Mouse (Mus musculus): ENCODE measurements around the gene Gm10337. TPM values are rescaled to one million over a fixed set of nuclear protein-coding genes. Genes with fewer than 3 reads are reported as not detected.

The Gm10337 gene
- total and polyA plus RNA-seq, 3 experiments = not detected

DNA sequence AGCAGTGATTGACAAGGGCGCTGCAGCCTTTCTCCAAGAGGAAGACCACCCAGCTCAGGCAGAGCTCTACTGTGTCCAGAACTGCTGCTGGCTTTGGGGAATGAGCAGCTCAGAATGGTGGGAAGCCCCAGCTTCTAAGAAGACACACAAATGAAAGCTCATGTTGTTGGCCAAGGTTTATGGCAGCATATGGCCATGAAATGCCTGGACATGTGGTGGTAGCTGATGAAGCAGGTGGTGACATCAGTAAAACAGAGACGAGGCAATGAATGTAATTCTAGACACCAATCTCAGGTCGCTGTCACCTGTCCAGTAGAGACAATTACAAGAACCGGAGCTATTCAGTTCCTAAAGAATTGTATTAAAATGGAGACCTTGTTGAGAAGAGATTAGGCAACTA is 41.3 kb downstream of the Gm10337 start:
- Histone ChIP-seq H3K36me3 (ENCODE audit: control insufficient read depth in 1 of 2, insufficient read depth in 2 of 2, low read length in 2 of 2) (peaks cover 0 to 25% of the 10 kb centered on the region in 2 experiments; a peak in 2 of 4 replicates), H3K9me3 (replicated peaks; ENCODE audit: insufficient read depth, low read length) (no peaks in the 10 kb centered on the region), H3K27ac (ENCODE audit: control insufficient read depth, low read depth, low read length) (no peak overlapping the region), H3K4me3 (ENCODE audit: control insufficient read depth in 1 of 2, insufficient read depth in 1 of 2, low read depth in 2 of 2, low read length in 2 of 2) (no peak overlapping the region), H3K27me3 (ENCODE audit: control insufficient read depth in 1 of 2, insufficient read depth in 2 of 2, low read length in 2 of 2) (no peaks in the 10 kb centered on the region), H3K9ac (ENCODE audit: control insufficient read depth, low read depth, low read length, poor library complexity, severe bottlenecking) (no peak overlapping the region), H3K4me1 (ENCODE audit: control insufficient read depth in 1 of 2, insufficient read depth in 2 of 2, low read length in 2 of 2) (no peaks in the 10 kb centered on the region), H3K79me2 (ENCODE audit: control insufficient read depth, insufficient read depth, low read length, poor library complexity) (no peaks in the 10 kb centered on the region)
- TF ChIP-seq POLR2AphosphoS5 (IDR thresholded peaks at IDR 0.05; ENCODE audit: borderline replicate concordance, low read depth, low read length) = no peak
- DNase-seq (ENCODE audit: low read depth, low spot score) = no peak

DNA sequence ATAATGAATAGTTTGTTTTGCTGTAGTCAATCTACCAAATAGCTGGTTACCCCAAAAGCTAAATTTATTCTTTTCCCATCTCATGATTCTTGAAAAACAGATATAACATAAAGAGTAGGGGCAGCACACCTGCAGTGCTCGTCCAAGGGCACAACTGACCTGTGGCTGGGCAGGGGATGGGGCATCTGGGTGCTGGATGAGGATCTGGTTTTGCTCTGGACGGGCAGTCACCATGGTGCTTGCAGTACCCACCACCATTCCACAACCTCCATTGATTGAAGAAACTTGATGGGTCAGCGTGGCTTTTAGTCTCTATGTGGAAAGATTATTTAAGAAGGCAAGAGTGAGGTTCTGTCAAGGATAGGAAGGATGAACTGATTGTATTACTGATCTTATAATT is 42.7 kb downstream of the Gm10337 start:
- Histone ChIP-seq H3K36me3 (ENCODE audit: control insufficient read depth in 1 of 2, insufficient read depth in 2 of 2, low read length in 2 of 2) (peaks cover 0 to 26% of the 10 kb centered on the region in 2 experiments; a peak in 2 of 4 replicates), H3K4me3 (ENCODE audit: control insufficient read depth in 1 of 2, insufficient read depth in 1 of 2, low read depth in 2 of 2, low read length in 2 of 2) (no peak overlapping the region), H3K27me3 (ENCODE audit: control insufficient read depth in 1 of 2, insufficient read depth in 2 of 2, low read length in 2 of 2) (no peaks in the 10 kb centered on the region), H3K9ac (ENCODE audit: control insufficient read depth, low read depth, low read length, poor library complexity, severe bottlenecking) (no peak overlapping the region), H3K4me1 (ENCODE audit: control insufficient read depth in 1 of 2, insufficient read depth in 2 of 2, low read length in 2 of 2) (no peaks in the 10 kb centered on the region), H3K27ac (ENCODE audit: control insufficient read depth, low read depth, low read length) (no peak overlapping the region), H3K9me3 (replicated peaks; ENCODE audit: insufficient read depth, low read length) (no peaks in the 10 kb centered on the region), H3K79me2 (ENCODE audit: control insufficient read depth, insufficient read depth, low read length, poor library complexity) (no peaks in the 10 kb centered on the region)
- DNase-seq (ENCODE audit: low read depth, low spot score) = no peak
- TF ChIP-seq EP300 (IDR thresholded peaks at IDR 0.05; ENCODE audit: low read depth in 1 of 2, low read length in 2 of 2) = no peak

DNA sequence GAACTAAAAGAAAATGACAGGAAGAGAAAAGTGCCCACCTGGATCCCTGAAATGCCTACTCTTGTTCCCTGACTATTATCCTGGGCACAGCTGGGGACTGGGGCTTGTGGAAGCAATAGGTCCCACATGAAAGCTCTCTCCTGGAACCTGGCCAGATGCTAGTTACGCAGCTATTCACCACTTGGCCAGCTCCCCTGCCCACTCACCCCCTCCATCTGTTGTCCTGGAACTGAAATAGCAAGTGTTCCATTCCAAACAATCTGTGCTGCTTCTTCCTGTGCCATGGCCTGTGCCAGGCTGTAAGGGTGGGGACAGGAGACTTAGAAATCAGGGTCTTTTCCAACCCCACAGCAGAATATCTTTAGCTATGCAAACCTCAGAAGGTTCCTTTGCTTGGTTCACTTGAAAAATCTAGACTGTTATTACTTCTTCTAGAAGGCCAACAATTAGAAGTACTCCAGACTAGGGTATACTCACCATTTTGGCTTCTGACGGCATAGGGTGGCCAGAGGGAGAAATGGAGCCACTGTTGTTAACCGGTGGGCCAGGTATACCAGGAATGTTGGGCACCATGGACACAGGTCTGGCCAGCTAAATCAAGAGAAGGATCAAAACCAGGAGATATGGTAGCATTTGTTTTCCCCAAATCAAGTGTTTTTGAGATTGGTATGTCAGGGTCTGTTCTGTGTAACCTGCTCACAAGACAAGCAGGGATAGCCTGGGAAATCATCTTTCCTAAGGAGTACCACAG is 43.3 kb downstream of the Gm10337 start:
- Histone ChIP-seq H3K27me3 (ENCODE audit: control insufficient read depth in 1 of 2, insufficient read depth in 2 of 2, low read length in 2 of 2) (no peaks in the 10 kb centered on the region), H3K9ac (ENCODE audit: control insufficient read depth, low read depth, low read length, poor library complexity, severe bottlenecking) (no peak overlapping the region), H3K27ac (ENCODE audit: control insufficient read depth, low read depth, low read length) (no peak overlapping the region), H3K79me2 (ENCODE audit: control insufficient read depth, insufficient read depth, low read length, poor library complexity) (no peaks in the 10 kb centered on the region), H3K9me3 (replicated peaks; ENCODE audit: insufficient read depth, low read length) (no peaks in the 10 kb centered on the region), H3K4me3 (ENCODE audit: control insufficient read depth in 1 of 2, insufficient read depth in 1 of 2, low read depth in 2 of 2, low read length in 2 of 2) (no peak overlapping the region), H3K4me1 (ENCODE audit: control insufficient read depth in 1 of 2, insufficient read depth in 2 of 2, low read length in 2 of 2) (no peaks in the 10 kb centered on the region), H3K36me3 (ENCODE audit: control insufficient read depth in 1 of 2, insufficient read depth in 2 of 2, low read length in 2 of 2) (peaks cover 0 to 29% of the 10 kb centered on the region in 2 experiments; a peak in 2 of 4 replicates)
- DNase-seq (ENCODE audit: low read depth, low spot score) = no peak
- TF ChIP-seq UBTF (IDR thresholded peaks at IDR 0.05; ENCODE audit: borderline replicate concordance, insufficient read depth, low read depth, low read length) = no peak
- no peak for TF ChIP-seq TAL1 (IDR thresholded peaks at IDR 0.05; ENCODE audit: low read length)
- no peak for TF ChIP-seq ZMIZ1 (IDR thresholded peaks at IDR 0.05; ENCODE audit: low read depth, low read length)
- TF ChIP-seq USF1 (IDR thresholded peaks at IDR 0.05; ENCODE audit: low read depth, low read length) = no peak
- no peak for TF ChIP-seq ZKSCAN1 (IDR thresholded peaks at IDR 0.05; ENCODE audit: low read depth, low read length)

Measured in MEL (cell line).